Comparison of ENCODE assay signal across 11 mouse cellular contexts in genomic region chr10:119169237-119169636, GRCm38 (mm10).
"Had no signal": no experiment of that assay in that cellular context is flagged by ENCODE, and none has a peak within 500 bp of the region (broad histone marks: within the 10 kb centered on the region; RNA-seq: fewer than 3 reads in every experiment).

No protein-coding gene starts in this region.

- H3K27me3 ChIP-seq: kidney, embryonic 15.5 days; liver, embryonic 13.5 days; midbrain, embryonic 12.5 days; midbrain, embryonic 15.5 days; neural tube, embryonic 12.5 days; neural tube, embryonic 15.5 days had no signal

- H3K27ac ChIP-seq: kidney, embryonic 15.5 days; liver, embryonic 13.5 days; midbrain, embryonic 12.5 days; midbrain, embryonic 15.5 days; neural tube, embryonic 12.5 days; neural tube, embryonic 15.5 days had no signal

- H3K4me1 ChIP-seq: liver, embryonic 13.5 days; midbrain, embryonic 12.5 days; midbrain, embryonic 15.5 days; neural tube, embryonic 12.5 days; neural tube, embryonic 15.5 days had no signal

- DNase-seq: liver, embryonic 13.5 days; lung, adult 2 months; lung, postnatal 14 days; lung, postnatal 4 days; thymus, adult 18-20 months; thymus, postnatal 4 days had no signal

- H3K9me3 ChIP-seq: kidney, embryonic 15.5 days; liver, embryonic 13.5 days; midbrain, embryonic 12.5 days; midbrain, embryonic 15.5 days; neural tube, embryonic 12.5 days; neural tube, embryonic 15.5 days had no signal

- H3K36me3 ChIP-seq: kidney, embryonic 15.5 days; liver, embryonic 13.5 days; midbrain, embryonic 12.5 days; midbrain, embryonic 15.5 days; neural tube, embryonic 12.5 days; neural tube, embryonic 15.5 days had no signal

- H3K4me3 ChIP-seq: kidney, embryonic 15.5 days; liver, embryonic 13.5 days; midbrain, embryonic 12.5 days; midbrain, embryonic 15.5 days; neural tube, embryonic 12.5 days; neural tube, embryonic 15.5 days had no signal
